Mouse (Mus musculus) liver, embryonic 14 days (tissue): ENCODE results near the gene Taf15. TPM values are rescaled to one million over a fixed set of nuclear protein-coding genes. Genes with fewer than 3 reads are reported as not detected.

Experiments used
- polyA plus RNA-seq: library from polyadenylated mRNA; depleted of rRNA; stranded (reverse); fragments of >200 nt; gene quantifications from 2 replicates; pipeline ENCODE4 v1.2.3, GENCODE M21; 2012; rRNA removed

Gene Taf15
- 44.5 and 48.8 TPM in 2 replicates for polyA plus RNA-seq

GRCm38 (mm10) chr11:83472324-83473234 is at the start of gene Taf15:
Gene Taf15 (plus strand): TSS chr11:83473086.

GRCm38 (mm10) chr11:83429355-83429754 is 43.5 kb upstream of the Taf15 start, which contains the start of gene Gas2l2:
Gene Gas2l2 (minus strand): TSS chr11:83429455.

GRCm38 (mm10) chr11:83437377-83437776 is 35.5 kb upstream of the Taf15 start, which contains the start of gene 1700020L24Rik:
Gene 1700020L24Rik (plus strand): TSS chr11:83437677.

GRCm38 (mm10) chr11:83462711-83463244 is 10.1 kb upstream of the Taf15 start, which contains the start of gene Mmp28:
Gene Mmp28 (minus strand): TSS chr11:83463071.

GRCm38 (mm10) chr11:83522075-83522474 is 49.2 kb downstream of the Taf15 start, which contains the start of gene Heatr9:
Gene Heatr9 (minus strand): TSS chr11:83522175.

GRCm38 (mm10) chr11:83530360-83530759 is 57.5 kb downstream of the Taf15 start, which contains the start of gene Ccl5:
Gene Ccl5 (minus strand): TSS chr11:83530518.

Other genes starting within 250 kb of the Taf15 start
- 15.2 and 18.5 TPM in 2 replicates for gene Slfn14, start 186.4 kb upstream of the Taf15 start, polyA plus RNA-seq
- gene Ap2b1, start 174.1 kb upstream of the Taf15 start, polyA plus RNA-seq = 10.8 and 13.3 TPM in 2 replicates
- 3.1 and 3.7 TPM in 2 replicates for gene Pex12, start 170.5 kb upstream of the Taf15 start, polyA plus RNA-seq
- 0.30 and 0.31 TPM in 2 replicates for gene Rasl10b, start 63.9 kb upstream of the Taf15 start, polyA plus RNA-seq
- 0.01 TPM in 1 of 2 replicates, not detected in the other for gene Gas2l2, start 43.6 kb upstream of the Taf15 start, polyA plus RNA-seq
- 1.6 and 2.5 TPM in 2 replicates for gene 1700020L24Rik, start 35.4 kb upstream of the Taf15 start, polyA plus RNA-seq
- 0.24 and 0.29 TPM in 2 replicates for gene Mmp28, start 10.0 kb upstream of the Taf15 start, polyA plus RNA-seq
- not detected in 2 replicates for gene Heatr9, start 49.1 kb downstream of the Taf15 start, polyA plus RNA-seq
- gene Ccl5, start 57.4 kb downstream of the Taf15 start, polyA plus RNA-seq = 0.29 and 0.35 TPM in 2 replicates
- 8.0 and 10.2 TPM in 2 replicates for gene Ccl9, start 105.5 kb downstream of the Taf15 start, polyA plus RNA-seq
- gene Ccl6, start 120.0 kb downstream of the Taf15 start, polyA plus RNA-seq = 2.4 and 3.8 TPM in 2 replicates
- gene Rpl9-ps1, start 172.5 kb downstream of the Taf15 start, polyA plus RNA-seq = not detected in 2 replicates
- gene Ccl3, start 176.3 kb downstream of the Taf15 start, polyA plus RNA-seq = 0.66 and 1.0 TPM in 2 replicates
- 0.31 and 0.66 TPM in 2 replicates for gene Ccl4, start 189.5 kb downstream of the Taf15 start, polyA plus RNA-seq
- 6.2 and 8.7 TPM in 2 replicates for gene Wfdc17, start 230.9 kb downstream of the Taf15 start, polyA plus RNA-seq
- gene Wfdc18, start 235.9 kb downstream of the Taf15 start, polyA plus RNA-seq = 0.11 TPM in 1 of 2 replicates, not detected in the other